Mouse (Mus musculus) layer of hippocampus, adult 2 months (tissue): ENCODE data around the gene Adam30. TPM values are rescaled to one million over a fixed set of nuclear protein-coding genes. Genes with fewer than 3 reads are reported as not detected.

ENCODE experiments used
- DNase-seq, 2 experiments: peaks; one replicate each; pipeline ENCODE4 v3.0.0; 2022; ENCODE audit warnings: low spot score in 2 of 2
- H3K27ac ChIP-seq: fragments of 200-600 bp; 2 replicates; pipeline ENCODE4 v1.8.1; 2022
- H3K4me3 ChIP-seq: fragments of 200-600 bp; 2 replicates; pipeline ENCODE4 v1.8.1; 2022; ENCODE audit warnings: mild to moderate bottlenecking
- CTCF ChIP-seq: fragments of 200-600 bp; conservative IDR thresholded peaks from 2 replicates; pipeline ENCODE4 v1.8.1; 2022; ENCODE audit warnings: antibody characterized with exemption, mild to moderate bottlenecking, moderate library complexity
- total RNA-seq, 2 experiments: library from RNA; stranded (reverse); gene quantifications; 2 replicates each; pipeline ENCODE4 v1.2.3; 2021

Gene Adam30
- total RNA-seq, 2 experiments from 2014 or later: not detected

- Histone ChIP-seq H3K4me3 (no peak overlapping the region), H3K27ac (no peak overlapping the region)
- DNase-seq: no peak
- no peak for TF ChIP-seq CTCF
Observed at GRCm38 (mm10) chr3:98206977-98207376, 46.5 kb downstream of the Adam30 start.

DNA sequence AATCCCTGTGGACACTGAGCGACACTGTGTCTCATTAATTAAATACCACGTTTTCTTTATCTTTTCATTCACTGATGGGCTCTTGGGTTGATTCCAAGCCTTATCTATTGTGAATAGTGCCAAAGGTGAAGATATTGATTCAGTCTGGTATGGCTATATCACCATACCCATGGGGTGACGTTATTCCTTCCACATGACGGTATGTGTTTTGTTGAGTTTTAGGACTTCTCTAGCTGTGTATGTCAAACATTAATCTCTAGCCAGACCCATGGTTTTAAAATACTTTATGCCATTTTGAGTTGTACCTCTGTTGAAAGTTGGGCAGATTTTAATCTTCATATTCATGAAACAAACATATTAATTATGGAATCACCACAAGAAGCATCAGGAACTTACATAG lies 48.7 kb downstream of the Adam30 start:
- no peak for DNase-seq
- no peak for TF ChIP-seq CTCF
- Histone ChIP-seq H3K27ac (no peak overlapping the region), H3K4me3 (no peak overlapping the region)

GRCm38 (mm10) chr3:98210860-98211259 lies 50.4 kb downstream of the Adam30 start:
- no peak for TF ChIP-seq CTCF
- H3K27ac ChIP-seq: peak overlapping the region; percentile 92
- H3K4me3 ChIP-seq: no peak overlapping the region
- no peak for DNase-seq

- H3K27ac ChIP-seq: peak overlapping the region; percentile 92
- no peak for TF ChIP-seq CTCF
- DNase-seq: peak; percentile 77 to 88
- no peak overlapping the region for H3K4me3 ChIP-seq
Observed at GRCm38 (mm10) chr3:98211301-98212081, 51.1 kb downstream of the Adam30 start.

Other genes with a start within 250 kb of the Adam30 start
- gene Notch2, start 147.1 kb upstream of the Adam30 start, total RNA-seq: 10 to 100 TPM; 22.2 to 25.5 TPM
- not detected for gene Reg4, start 61.5 kb downstream of the Adam30 start, total RNA-seq
- 10 to 100 TPM in 1 of 2 experiments, 1 to 10 TPM in 1; 8.3 to 10.3 TPM for gene Hmgcs2, start 119.8 kb downstream of the Adam30 start, total RNA-seq
- 10 to 100 TPM; 66.8 to 82.0 TPM for gene Phgdh, start 179.4 kb downstream of the Adam30 start, total RNA-seq
- 10 to 100 TPM; 28.5 to 29.1 TPM for gene Zfp697, start 221.8 kb downstream of the Adam30 start, total RNA-seq